Mouse (Mus musculus) heart, postnatal 4 days (tissue): ENCODE results near the gene March1. TPM values are rescaled to one million over a fixed set of nuclear protein-coding genes. Genes with fewer than 3 reads are reported as not detected.

Experiments used
- DNase-seq: peaks from one replicate; pipeline ENCODE4 v3.0.0; 2021
- total RNA-seq, 2 experiments: library from RNA; stranded (reverse); gene quantifications; 2 replicates each; pipeline ENCODE4 v1.2.3; 2021

March1 gene
- total RNA-seq, 2 experiments from 2014 or later = 0.50 to 0.52 TPM

GRCm38 (mm10) chr8:66022815-66023214 lies 405.1 kb downstream of the March1 start:
- no peak for DNase-seq

DNA sequence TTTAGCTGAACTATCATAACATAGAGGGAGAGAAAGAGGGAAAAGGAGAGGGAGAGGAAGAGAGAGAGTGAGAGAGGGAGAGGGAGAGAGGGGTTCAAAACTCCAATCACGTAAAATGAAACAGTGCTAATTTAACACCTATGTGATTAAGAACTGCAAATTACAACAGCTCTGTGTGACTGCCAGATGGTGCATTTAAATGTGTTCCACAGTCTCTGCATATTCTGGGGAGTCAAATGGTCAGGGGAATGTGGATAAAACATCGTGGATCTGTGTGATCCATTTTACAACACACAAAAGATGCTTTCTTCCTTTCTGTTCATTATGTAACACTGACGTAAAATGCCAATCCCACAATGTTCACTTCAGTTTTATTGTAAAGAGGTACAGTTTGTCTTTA lies 416.0 kb downstream of the March1 start:
- DNase-seq = no peak

GRCm38 (mm10) chr8:66034429-66034828 lies 416.7 kb downstream of the March1 start:
- no peak for DNase-seq

DNA sequence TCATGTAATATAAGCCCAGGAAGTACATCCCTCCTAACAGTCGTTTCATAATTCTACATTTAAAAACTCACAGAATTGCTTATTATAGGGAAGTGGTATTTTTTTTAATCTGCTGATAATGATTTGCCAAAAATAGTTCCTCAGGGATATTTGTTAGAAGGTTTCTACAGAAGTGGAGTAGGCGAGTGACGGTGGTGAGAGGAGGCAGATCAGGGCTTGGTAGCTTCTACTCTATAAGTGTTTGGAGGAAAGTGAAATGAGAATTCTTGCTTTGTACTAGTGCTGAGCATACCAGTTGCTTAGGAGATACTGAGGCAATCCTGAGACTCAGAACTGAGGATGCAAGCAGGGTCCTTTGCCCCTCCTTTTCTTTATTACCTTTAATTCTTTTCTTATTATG lies 476.5 kb downstream of the March1 start:
- no peak for DNase-seq

- DNase-seq = no peak
Measured at GRCm38 (mm10) chr8:66098148-66098547, 480.4 kb downstream of the March1 start.

GRCm38 (mm10) chr8:66119294-66119693 lies 501.6 kb downstream of the March1 start:
- no peak for DNase-seq

GRCm38 (mm10) chr8:66159648-66160047 lies 541.9 kb downstream of the March1 start:
- no peak for DNase-seq

DNA sequence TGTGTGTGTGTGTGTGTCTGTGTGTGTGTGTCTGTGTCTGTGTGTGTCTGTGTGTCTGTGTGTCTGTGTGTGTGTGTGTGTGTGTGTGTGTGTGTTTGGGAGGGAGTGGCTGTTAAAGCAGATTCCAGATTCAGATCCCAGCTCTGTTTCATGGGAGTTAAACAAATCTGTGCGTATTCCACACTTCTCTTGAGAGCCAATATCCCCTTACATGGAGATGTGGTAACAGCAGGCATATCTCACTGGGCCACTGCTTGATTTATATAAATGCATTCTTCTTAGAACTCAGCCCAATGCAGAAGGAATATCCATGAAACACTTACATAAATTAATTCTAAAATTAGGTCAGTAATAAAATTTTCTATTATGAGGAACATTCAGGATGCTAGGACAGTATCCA lies 549.1 kb downstream of the March1 start:
- no peak for DNase-seq

DNA sequence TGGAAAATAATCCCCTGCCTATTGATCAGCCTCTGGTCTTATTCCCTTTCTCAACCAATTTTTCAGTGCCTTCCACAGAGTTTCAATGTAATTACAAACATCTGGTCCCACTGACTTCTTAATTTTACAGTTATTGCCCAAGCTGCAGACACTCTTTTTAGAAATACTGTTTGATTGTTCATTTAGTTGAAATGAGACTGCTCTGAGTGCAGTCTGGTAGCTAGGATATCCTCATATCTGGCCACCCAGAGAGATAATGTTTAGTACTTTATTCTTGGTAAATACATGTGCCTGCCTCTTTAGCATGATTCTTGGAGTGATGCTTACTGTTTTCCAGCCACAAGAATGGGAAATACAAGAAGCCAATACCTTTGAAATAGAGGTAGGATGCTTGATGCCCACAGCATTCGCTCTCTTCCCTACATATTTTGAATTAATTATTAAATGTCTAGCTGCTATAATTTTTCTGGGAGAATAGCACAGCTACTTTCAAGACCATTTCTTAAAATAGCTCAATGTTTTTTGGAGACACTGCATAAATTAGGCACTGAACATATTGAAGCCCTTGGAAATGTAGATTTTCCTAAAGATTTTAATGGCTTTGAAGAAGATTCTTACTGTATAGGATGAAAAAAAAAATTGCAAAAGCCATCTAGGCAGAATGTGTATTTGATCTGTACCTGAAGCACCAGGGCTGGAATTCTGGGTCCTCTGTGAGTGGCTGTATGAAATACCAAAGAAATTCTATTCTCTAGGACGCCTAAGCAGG lies 549.9 kb downstream of the March1 start:
- DNase-seq = no peak

- no peak for DNase-seq
Measured at GRCm38 (mm10) chr8:66179336-66179735, 561.6 kb downstream of the March1 start.

GRCm38 (mm10) chr8:66181265-66181664 lies 563.6 kb downstream of the March1 start:
- no peak for DNase-seq

DNA sequence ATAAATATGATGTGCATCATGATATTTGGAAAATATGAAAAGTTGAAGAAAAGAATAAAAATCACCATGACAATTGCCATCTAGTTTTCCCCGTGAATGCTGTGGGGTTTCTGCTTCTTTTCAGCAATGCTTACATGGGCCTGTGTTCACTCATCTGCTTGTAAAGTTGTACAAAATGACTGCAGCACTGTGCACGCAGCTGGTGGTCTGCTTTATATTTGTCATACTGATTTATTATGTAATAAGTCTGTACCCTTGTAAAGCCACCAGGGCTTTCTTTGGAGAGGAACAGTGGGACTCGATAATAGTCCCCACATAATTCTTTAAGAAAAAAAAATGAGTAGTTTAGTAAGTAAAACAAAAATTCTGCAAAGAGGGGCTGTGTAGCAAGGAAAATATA lies 564.6 kb downstream of the March1 start:
- no peak for DNase-seq

GRCm38 (mm10) chr8:66183454-66183853 lies 565.8 kb downstream of the March1 start:
- DNase-seq = no peak

DNA sequence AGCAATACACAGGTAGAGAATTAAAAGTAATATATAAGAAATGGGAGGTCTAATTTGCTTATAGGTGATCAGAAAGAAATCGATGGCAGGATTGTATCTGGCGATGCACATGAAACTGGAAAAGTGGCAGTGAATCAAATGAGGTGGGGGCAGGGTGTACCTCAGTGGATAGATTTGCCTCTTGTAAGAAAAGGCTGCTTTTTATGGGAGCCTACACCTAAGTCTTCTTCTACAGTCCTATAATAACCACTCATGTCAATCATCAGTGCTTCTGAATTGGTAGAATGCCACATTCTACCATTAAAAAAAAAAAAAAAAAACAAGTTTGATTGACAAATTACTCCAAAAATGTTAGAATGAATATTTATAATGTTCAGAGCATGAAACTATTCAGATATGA lies 567.5 kb downstream of the March1 start:
- DNase-seq = no peak

DNA sequence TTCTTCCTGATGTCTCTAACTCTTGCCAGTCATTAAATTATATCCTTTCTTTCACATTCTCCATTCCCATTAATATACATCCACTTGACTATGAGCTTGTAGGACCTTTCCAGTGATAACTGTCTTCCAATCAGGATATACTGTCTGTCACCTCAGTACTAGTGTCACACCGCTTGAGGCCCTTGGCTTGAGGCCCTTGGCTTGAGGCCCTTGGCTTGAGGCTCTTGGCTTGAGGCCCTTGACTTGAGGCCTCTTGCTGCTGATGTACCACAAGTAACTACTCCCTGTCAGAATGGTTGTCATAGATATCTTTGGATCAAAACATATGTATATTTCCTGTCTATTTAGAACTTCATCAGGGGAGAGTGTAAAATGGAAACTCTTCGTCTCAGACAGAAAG lies 576.7 kb downstream of the March1 start:
- peak; percentile 7 for DNase-seq

DNA sequence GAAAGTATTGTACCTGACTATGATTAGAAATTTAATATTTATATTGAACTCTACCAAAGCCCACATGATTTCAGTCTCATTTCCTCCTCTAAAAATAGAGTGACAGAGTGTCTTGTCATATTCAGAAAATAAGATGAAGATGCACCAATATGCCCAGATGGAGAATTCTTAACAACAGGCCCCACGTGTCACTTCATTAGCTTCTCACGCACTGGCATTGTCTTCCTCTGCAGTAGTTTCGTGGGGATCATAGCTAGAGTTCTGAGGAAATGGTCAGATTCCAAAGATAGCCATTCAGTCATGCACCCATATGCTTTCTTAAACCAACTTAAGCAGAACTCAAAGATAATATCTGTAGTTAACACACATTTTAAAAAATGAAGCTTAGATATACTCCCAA lies 582.5 kb downstream of the March1 start:
- DNase-seq = no peak

DNA sequence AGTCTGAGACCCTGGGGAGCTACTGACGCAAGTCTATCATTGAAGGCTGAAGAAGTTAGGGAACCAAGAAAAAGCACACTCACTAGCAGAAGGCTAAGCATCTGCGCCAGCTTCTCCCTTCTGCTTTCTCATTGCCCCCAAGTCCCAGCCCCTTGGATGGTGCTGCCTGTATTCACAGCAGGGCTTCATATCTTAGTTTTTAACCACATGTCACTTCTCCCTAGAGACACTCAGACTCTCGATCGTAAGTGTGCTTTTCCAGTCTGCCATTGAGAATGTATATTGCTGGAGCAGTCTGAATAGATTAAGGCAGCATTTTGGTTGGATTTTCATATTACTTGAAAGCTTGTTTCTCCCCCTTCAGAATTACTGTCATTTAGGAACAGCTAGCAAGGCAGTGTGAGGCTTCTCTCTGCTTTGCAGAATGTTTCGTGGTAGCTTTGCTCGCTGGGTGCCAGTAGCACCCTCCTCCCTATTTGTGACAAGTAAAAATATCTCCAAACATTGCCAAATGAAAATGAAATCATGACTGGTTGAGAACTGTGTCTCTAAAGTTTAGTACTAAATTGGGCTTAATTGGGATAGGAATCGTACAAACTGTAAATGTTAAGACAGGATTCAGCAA lies 586.2 kb downstream of the March1 start:
- no peak for DNase-seq

GRCm38 (mm10) chr8:66209553-66209952 lies 591.9 kb downstream of the March1 start:
- DNase-seq = no peak

GRCm38 (mm10) chr8:66210294-66210693 lies 592.6 kb downstream of the March1 start:
- no peak for DNase-seq

- no peak for DNase-seq
Measured at GRCm38 (mm10) chr8:66219974-66220373, 602.3 kb downstream of the March1 start.

DNA sequence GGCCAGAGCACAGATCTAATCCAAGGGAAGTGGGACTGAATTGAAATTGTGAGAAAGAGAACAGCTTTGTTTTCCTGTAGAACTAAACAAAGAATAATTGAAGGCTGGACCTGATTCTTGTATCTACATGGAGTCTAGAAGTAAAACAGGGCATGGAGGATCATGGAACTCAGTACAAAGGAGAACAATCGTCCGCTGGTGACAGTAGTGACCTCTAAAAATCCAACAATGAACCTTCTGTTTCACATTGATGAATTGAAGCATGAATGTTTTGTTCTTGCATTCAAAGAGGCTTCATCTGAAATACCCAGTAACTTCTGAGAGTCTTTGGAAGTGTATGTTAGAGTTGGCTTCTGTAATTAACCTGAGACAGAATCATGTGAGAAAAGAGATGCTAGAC lies 612.2 kb downstream of the March1 start:
- no peak for DNase-seq

DNA sequence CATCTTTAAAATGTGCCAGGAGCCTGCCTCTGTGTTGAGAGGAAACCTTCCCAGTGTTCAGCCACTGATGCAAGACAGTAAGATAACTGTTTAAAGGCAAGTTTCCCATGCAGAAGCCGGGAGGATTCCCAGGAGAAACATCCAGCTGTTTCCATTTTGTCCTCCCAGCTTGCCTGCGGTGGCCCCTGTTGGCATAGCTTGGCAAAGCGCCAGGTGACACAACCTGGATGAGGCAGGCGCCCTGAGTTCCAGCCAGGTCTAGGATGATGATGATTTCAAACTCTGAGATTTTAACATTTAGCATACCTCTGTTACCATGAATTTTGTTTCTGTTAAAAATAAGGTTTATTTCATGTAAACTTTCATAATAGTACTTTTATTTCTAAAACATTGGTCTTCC lies 651.8 kb downstream of the March1 start:
- no peak for DNase-seq

DNA sequence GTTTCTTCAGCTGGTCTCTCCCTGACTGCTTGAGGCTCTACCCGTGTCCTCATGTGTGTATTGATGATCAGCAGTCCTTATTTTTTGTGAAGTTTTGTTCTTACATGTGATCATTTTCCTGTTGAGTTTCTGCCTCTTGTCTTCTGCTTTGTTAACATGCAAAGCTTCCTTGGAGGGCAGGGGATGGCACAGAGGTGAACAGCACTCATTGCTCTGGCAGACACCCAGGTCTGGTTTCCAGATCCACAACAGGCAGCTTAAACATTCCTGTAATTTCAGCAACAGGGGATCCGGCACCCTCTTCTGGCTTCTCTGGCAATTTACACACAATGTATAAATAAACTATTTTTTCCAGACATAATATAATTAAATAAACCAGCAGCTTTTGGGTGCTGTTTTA lies 652.4 kb downstream of the March1 start:
- DNase-seq = no peak

GRCm38 (mm10) chr8:66317824-66318223 lies 700.1 kb downstream of the March1 start:
- DNase-seq = no peak
